Mouse (Mus musculus) forebrain, embryonic 16.5 days (tissue): ENCODE data around the gene Nrarp. TPM values are rescaled to one million over a fixed set of nuclear protein-coding genes. Genes with fewer than 3 reads are reported as not detected.

Experiments used
- ATAC-seq: fragments of 200-750 bp; cut with Nextera tagmentation; 2 replicates; pipeline ENCODE4 v1.8.0; 2017; ENCODE audit warnings: mild to moderate bottlenecking, moderate library complexity
- H3K27ac ChIP-seq: fragments of 300-500 bp; sonication (generic); 2 replicates; pipeline ENCODE4 v1.5.1; 2014; ENCODE audit warnings: low read length, control low read depth
- H3K27me3 ChIP-seq: fragments of 300-500 bp; sonication (generic); replicated peaks from 2 replicates; pipeline ENCODE4 v1.6.1; 2014; ENCODE audit warnings: low read length; ENCODE audit not compliant: control insufficient read depth, insufficient read depth
- H3K36me3 ChIP-seq: fragments of 300-500 bp; sonication (generic); 2 replicates; pipeline ENCODE4 v1.6.1; 2014; ENCODE audit not compliant: control insufficient read depth, insufficient read depth
- H3K4me1 ChIP-seq: fragments of 300-500 bp; sonication (generic); replicated peaks from 2 replicates; pipeline ENCODE4 v1.6.1; 2014; ENCODE audit warnings: low read length; ENCODE audit not compliant: control insufficient read depth, insufficient read depth
- H3K4me2 ChIP-seq: fragments of 300-500 bp; sonication (generic); 2 replicates; pipeline ENCODE4 v1.6.1; 2014; ENCODE audit warnings: mild to moderate bottlenecking, low read length, control low read depth
- H3K4me3 ChIP-seq: fragments of 300-500 bp; sonication (generic); replicated peaks from 2 replicates; pipeline ENCODE4 v1.5.1; 2014; ENCODE audit warnings: mild to moderate bottlenecking, low read length, control low read depth
- H3K9ac ChIP-seq: fragments of 300-500 bp; sonication (generic); replicated peaks from 2 replicates; pipeline ENCODE4 v1.6.1; 2014; ENCODE audit warnings: low read depth, low read length, control low read depth
- H3K9me3 ChIP-seq: fragments of 300-500 bp; sonication (generic); 2 replicates; pipeline ENCODE4 v1.6.1; 2016; ENCODE audit warnings: low read length; ENCODE audit not compliant: control insufficient read depth
- WGBS: fragments of 180-500 bp; shearing (Covaris S2); extraction: QIAGEN DNeasy Blood & Tissue Kit; methylation state at CpG from one replicate; pipeline ENCODE4 v1.1.7; 2014; 5-methylcytosine and 5-hydroxymethylcytosine counted together
- polyA plus RNA-seq: library from polyadenylated mRNA; unstranded; fragments of >200 nt; fragmentation: Nextera tagmentation; extraction: Ambion mirVana; gene quantifications from 2 replicates; pipeline ENCODE4 v1.2.1, GENCODE M21; 2015

Gene Nrarp
- polyA plus RNA-seq, 1 experiment from 2014 or later, result 15.8 TPM

DNA sequence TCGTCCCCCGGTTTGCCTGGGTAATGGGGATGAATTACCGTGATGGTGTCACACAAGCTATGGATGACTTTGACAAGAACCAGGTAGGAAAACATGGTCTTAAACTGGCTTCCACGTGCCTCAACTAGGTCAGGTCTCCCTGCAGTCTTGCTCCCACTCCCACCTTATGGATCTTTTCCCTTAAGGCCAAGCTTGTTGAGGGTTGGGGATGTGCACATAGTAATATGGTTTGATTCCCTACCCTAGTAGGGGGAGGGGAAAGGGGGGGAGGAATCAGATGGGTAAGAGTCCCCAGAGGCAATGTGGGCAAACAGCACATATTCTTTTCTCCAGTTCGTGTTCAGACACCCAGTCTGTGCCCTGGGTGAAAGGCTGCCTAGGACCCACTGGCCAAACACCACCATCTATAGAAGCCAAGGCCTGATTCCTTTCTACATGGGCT lies 40.8 kb downstream of the Nrarp start:
- Histone ChIP-seq H3K9ac (no peak overlapping the region), H3K27me3 (no peaks in the 10 kb centered on the region), H3K9me3 (no peaks in the 10 kb centered on the region), H3K27ac (no peak overlapping the region), H3K36me3 (no peaks in the 10 kb centered on the region), H3K4me3 (no peak overlapping the region), H3K4me2 (no peak overlapping the region), H3K4me1 (peaks cover 14% of the 10 kb centered on the region)
- WGBS, result 74% methylated on average over 5 of the region's 5 CpGs
- ATAC-seq, result no peak

DNA sequence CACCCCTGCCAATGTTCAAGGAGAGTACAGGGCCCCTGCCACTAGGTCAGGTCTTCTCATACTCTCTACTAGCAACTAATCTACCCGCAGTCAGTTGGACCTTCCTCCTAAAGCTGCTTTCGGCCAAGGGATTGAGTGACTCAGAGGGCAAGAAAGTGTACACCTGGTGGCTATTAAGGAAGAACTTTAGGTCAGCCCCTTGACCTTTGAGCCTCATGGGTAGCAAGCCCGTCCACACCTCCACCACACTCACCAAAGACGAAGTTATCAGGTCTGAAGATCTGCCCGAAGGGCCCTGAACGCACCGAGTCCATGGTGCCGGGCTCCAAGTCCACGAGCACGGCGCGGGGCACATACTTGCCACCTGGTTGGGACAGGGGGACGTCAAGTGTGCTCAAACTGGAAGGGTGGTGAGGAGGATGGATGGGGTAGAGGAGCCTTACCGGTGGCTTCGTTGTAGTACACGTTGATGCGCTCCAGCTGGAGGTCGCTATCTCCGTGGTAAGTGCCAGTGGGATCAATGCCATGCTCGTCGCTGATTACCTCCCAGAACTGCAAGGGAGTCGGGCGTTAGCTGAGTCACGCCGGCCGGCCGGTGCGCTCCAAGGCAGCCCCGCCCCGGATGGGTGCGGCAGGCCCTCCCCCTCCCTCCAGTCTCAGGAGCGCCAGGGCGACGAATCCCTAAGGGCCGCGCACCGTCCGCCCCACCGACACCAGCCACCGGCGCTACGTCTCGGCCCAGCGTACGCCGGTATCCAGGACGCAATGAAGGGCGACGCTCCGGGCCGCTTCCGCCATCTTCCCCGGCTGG lies 43.3 kb downstream of the Nrarp start:
- peak overlapping the region; percentile 93 for H3K4me3 ChIP-seq
- WGBS, result 3% methylated on average over 47 of the region's 53 CpGs
- peak; percentile 17 for ATAC-seq
- peak overlapping the region; percentile 81 for H3K9ac ChIP-seq
- no peaks in the 10 kb centered on the region for H3K9me3 ChIP-seq
- H3K27me3 ChIP-seq, result no peaks in the 10 kb centered on the region
- H3K36me3 ChIP-seq, result no peaks in the 10 kb centered on the region
- H3K4me2 ChIP-seq, result peak overlapping the region; percentile 64
- H3K27ac ChIP-seq, result peak overlapping the region; percentile 90
- H3K4me1 ChIP-seq, result peaks cover 16% of the 10 kb centered on the region

- peak within 1 kb of the TSS; percentile 64 for H3K4me2 ChIP-seq
- ATAC-seq, result no peak
- peak within 1 kb of the TSS; percentile 81 for H3K9ac ChIP-seq
- H3K9me3 ChIP-seq, result no peaks in the 10 kb centered on the region
- H3K4me3 ChIP-seq, result peak within 1 kb of the TSS; percentile 93
- H3K27me3 ChIP-seq, result no peaks in the 10 kb centered on the region
- peak within 1 kb of the TSS; percentile 98 for H3K27ac ChIP-seq
- peaks cover 17% of the 10 kb centered on the region for H3K4me1 ChIP-seq
- H3K36me3 ChIP-seq, result no peaks in the 10 kb centered on the region
- 0% methylated on average over 17 of the region's 17 CpGs for WGBS
Observed at GRCm38 (mm10) chr2:25224492-25224765, 43.9 kb downstream of the Nrarp start, which contains the start of gene Tubb4b. Tubb4b (minus strand) TSS chr2:25224702.

DNA sequence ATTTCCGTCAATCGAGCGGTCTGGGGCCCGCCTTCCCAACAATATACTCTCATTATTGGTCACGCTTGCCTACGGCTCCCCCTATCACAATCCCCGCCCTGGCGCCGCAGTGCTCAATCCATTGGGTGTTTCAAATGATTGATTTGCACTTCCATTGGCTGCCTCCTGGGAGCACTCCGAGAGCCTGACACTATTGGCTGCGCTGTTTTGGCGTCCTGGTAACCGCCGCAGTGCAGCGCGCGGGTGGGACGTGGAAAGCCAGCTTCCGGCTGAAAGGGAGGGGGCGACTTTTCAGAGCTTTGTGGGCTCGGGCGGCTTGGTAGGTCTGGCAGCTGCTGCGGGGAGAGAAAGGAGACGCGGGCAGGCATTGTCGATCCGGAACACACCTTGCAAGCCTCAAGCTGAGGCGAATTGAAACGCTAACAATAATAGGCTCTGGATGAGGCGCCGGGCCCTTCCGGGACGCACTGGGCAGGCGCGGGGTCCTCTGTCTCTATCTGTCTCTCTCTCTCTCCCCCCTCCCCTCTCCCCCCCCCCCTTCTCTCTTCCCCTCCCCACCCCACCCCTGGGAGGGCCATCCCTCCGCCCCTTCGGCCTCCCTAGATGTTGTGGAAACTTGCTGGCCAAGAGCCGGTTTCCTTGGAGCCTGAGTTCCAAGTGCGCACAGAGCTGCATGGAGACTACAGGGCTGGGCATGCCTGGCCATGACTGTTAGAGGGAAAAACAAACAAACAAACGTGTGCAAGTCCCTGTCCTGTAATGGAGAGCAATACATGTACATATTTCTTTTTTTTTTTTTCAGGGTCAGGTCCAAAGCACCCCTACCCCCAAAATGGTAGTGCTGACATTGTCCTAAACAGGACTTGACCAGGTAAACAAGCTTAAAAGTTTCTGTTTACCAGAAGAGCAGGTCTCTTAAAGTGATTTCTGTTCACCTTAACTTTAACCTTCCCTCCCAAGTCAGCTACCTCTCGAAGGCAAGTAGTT lies 44.5 kb downstream of the Nrarp start:
- peaks cover 17% of the 10 kb centered on the region for H3K4me1 ChIP-seq
- H3K27me3 ChIP-seq, result no peaks in the 10 kb centered on the region
- peak overlapping the region; percentile 71 for H3K4me3 ChIP-seq
- WGBS, result 2% methylated on average over 41 of the region's 41 CpGs
- peak overlapping the region; percentile 79 for H3K9ac ChIP-seq
- ATAC-seq, result peak; percentile 97
- no peaks in the 10 kb centered on the region for H3K36me3 ChIP-seq
- H3K4me2 ChIP-seq, result peak overlapping the region; percentile 52
- peak overlapping the region; percentile 98 for H3K27ac ChIP-seq
- H3K9me3 ChIP-seq, result no peaks in the 10 kb centered on the region

DNA sequence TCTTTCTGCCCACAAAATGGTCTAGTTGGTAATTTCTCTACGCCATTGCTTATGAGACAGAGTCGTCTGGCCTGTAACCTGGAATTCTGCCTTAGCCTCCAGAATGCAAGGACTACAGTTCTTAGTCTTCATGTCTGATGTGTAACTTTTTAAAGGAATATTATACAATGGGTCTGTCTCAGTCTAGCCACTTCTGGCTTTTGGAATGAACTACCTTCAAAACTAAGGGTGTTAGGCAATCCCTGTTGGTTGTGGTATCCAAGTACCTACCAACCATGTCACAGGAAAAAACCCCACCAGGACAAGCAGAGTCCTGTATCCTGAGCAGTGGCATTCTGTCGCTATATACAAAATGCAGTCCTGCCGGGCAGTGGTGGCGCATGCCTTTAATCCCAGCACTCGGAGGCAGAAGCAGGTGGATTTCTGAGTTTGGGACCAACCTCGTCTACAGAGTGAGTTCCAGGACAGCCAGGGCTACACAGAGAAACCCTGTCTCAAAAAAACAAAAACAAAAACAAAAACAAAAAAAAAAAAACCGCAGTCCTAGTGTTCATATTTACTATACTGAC lies 45.3 kb downstream of the Nrarp start:
- no peaks in the 10 kb centered on the region for H3K36me3 ChIP-seq
- peaks cover 17% of the 10 kb centered on the region for H3K4me1 ChIP-seq
- no peak overlapping the region; the same call in 1 of the 2 replicates for H3K9ac ChIP-seq
- H3K9me3 ChIP-seq, result no peaks in the 10 kb centered on the region
- H3K4me3 ChIP-seq, result no peak overlapping the region
- ATAC-seq, result no peak
- H3K27ac ChIP-seq, result peak overlapping the region; percentile 98; the same call in 1 of the 2 replicates
- H3K27me3 ChIP-seq, result no peaks in the 10 kb centered on the region
- 72% methylated on average over 8 of the region's 8 CpGs for WGBS
- peak overlapping the region; percentile 52; the same call in 1 of the 2 replicates for H3K4me2 ChIP-seq

- 79% methylated on average over 5 of the region's 5 CpGs for WGBS
- no peak for ATAC-seq
Observed at GRCm38 (mm10) chr2:25226864-25227263, 46.3 kb downstream of the Nrarp start.

DNA sequence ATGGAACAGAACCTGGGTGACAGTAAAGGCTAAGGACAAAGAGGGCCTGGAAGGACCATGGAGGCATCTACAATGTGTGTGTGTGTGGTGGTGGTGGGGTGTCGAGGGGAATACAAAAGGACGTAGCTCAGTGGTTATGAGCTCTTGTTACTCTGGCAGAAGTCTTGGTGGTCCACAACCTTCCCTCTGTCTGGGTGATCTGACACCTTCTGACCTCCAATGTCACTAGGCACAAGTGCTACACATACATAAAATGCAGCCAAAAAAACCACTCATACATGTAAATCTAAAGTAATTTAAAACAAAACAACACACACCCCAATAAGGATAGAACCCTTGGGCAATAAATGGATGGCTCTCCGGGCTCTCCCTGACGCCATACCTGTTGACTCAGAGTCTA lies 46.8 kb downstream of the Nrarp start:
- Histone ChIP-seq H3K4me1 (peaks cover 17% of the 10 kb centered on the region), H3K4me3 (no peak overlapping the region), H3K9me3 (no peaks in the 10 kb centered on the region), H3K9ac (no peak overlapping the region), H3K27me3 (no peaks in the 10 kb centered on the region), H3K4me2 (no peak overlapping the region), H3K27ac (no peak overlapping the region), H3K36me3 (no peaks in the 10 kb centered on the region)
- 93% methylated on average over 4 of the region's 4 CpGs for WGBS
- no peak for ATAC-seq

More at GRCm38 (mm10) chr2:25226864-25227263, 46.3 kb downstream of the Nrarp start:
- H3K4me1 ChIP-seq, result peaks cover 17% of the 10 kb centered on the region
- H3K36me3 ChIP-seq, result no peaks in the 10 kb centered on the region
- H3K9me3 ChIP-seq, result no peaks in the 10 kb centered on the region
- no peak overlapping the region for H3K9ac ChIP-seq
- H3K27me3 ChIP-seq, result no peaks in the 10 kb centered on the region
- H3K4me3 ChIP-seq, result no peak overlapping the region
- H3K27ac ChIP-seq, result no peak overlapping the region
- H3K4me2 ChIP-seq, result no peak overlapping the region

DNA sequence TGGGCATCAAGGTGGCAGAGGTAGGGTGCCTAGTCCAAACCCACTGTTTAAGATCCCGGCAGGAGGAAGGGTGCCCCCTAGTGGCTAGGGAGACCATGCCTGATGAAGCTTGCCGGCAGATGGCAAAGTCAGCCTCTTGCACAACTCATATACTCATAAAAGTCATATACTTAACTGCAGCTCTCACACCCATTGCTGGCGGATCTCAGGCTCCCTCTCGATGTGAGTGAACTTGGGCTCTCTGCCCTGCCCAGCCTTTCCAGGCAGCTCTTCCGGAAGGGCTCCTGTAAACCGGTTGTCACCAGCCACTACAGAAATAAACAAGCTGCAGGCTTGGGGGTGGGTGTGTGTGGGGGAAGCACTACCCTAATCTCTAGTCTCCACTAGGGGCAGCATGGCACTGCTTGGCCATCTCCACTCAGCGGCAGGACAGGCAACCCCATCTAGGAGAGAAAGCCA lies 47.9 kb downstream of the Nrarp start:
- H3K27ac ChIP-seq, result peak overlapping the region; percentile 46; the same call in 1 of the 2 replicates
- no peaks in the 10 kb centered on the region for H3K9me3 ChIP-seq
- no peaks in the 10 kb centered on the region for H3K27me3 ChIP-seq
- no peak overlapping the region for H3K4me3 ChIP-seq
- no peaks in the 10 kb centered on the region for H3K36me3 ChIP-seq
- no peak for ATAC-seq
- 0 out of 2 replicates have a peak overlapping the region, but pooled peaks have one; percentile 9 for H3K9ac ChIP-seq
- peak overlapping the region; percentile 40 for H3K4me2 ChIP-seq
- H3K4me1 ChIP-seq, result peaks cover 12% of the 10 kb centered on the region
- WGBS, result 0% methylated on average over 7 of the region's 7 CpGs
